Mouse (Mus musculus) gastrocnemius, postnatal 14 days (tissue): Measurements from ENCODE around the gene Flvcr2. TPM values are rescaled to one million over a fixed set of nuclear protein-coding genes. Genes with fewer than 3 reads are reported as not detected.
"Not testable (repeated sequence)": the region's sequence is repeated elsewhere in the genome, so short reads cannot be mapped to it uniquely, and the experiment has no call there.

Experiments used
- DNase-seq: peaks from one replicate; pipeline ENCODE4 v3.0.0; 2021; ENCODE audit warnings: mixed read lengths
- intact Hi-C: fragments of 180-260 bp; cut with DNase I; formaldehyde crosslinking; loops from one replicate; pipeline ENCODE4 v1.15.1; 2025; ENCODE audit warnings: low total_unique reads
- long read RNA-seq, 2 experiments: library from polyadenylated mRNA; stranded (forward); transcript quantifications; one replicate each; pipeline ENCODE4 v2.0.0; 2021
- total RNA-seq, 2 experiments: library from RNA; stranded (reverse); gene quantifications; 2 replicates each; pipeline ENCODE4 v1.2.3; 2021

Gene Flvcr2
- total RNA-seq, result 1 to 10 TPM; 1.4 to 3.0 TPM
- long read RNA-seq, experiment 1, result 0 reads
- long read RNA-seq, experiment 2, partial matches to known transcripts, result 0 of 1 reads
- long read RNA-seq, experiment 2, other reads (novel, unspliced or antisense), result 1 of 1 reads

DNA sequence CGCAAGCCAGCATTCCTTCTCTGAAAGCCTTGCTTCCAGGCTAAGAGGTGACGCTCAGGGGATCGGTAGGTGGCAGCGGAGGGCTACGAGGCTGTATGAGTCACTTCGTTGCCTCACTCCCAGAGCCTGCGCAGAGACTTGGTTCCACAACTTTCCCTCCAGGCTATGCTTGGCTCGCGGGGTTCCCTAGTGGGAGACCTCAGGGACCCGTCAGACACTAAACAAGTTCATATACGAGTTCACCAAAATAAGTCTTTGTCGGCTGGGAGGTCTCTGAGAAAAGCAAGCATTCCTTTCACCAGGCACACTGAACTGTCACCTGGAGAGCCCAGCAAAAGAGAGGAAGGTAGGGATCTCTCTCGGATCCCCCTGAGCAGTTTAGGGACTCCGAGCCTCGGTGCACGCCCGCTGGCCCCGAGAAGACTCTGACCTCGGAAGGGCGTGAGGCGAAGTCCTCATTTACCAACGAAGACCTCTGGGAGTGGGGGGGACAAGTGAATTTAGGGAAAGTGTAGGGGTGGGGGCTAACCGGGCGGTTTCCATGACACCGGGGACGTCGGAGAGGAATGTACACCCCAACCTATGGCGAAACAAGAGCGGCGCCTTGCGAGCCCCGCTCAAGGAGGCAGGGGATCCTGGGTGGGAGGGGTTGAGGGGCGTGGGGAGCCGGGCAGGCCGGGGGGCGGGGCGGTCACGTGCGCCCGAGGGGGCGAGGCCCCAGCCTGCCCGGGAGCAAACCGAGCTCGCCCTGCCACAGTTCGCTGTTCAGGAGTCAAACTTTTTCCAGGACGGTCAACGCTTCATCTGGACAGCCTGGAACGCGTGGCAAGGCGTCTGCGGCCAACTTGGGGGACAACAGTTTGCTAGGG, at the start of gene Flvcr2:
TSS of gene Flvcr2 (plus strand) at position 713 of the 869 bp plus-strand sequence.
- DNase-seq, result peak; percentile 84
- intact Hi-C loops, result loop anchor here (2.0 kb wide), 1 partner anchor 71 kb away; no protein-coding TSS in a partner anchor

DNA sequence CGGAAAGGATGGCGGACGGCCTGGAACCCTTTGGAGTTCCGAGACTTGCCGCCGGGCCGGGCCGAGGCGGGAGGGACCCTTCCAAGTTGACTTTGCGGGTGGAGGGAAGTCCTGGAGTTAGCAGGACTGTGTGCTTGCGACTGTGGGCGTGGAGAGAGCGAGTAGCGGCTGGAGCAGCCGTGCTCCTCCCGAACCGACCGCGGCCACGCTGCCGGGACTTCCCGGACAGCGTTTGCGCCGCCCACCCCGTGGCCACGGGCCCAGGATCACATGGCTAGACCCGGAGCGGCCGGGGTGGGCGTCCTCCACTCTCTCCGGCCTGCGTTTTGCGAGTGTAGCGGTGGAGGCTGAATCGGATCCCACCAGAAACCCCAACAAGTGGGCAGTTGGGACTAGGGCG, 48.2 kb upstream of the Flvcr2 start:
- DNase-seq, intact Hi-C loops: not testable (repeated sequence)

DNA sequence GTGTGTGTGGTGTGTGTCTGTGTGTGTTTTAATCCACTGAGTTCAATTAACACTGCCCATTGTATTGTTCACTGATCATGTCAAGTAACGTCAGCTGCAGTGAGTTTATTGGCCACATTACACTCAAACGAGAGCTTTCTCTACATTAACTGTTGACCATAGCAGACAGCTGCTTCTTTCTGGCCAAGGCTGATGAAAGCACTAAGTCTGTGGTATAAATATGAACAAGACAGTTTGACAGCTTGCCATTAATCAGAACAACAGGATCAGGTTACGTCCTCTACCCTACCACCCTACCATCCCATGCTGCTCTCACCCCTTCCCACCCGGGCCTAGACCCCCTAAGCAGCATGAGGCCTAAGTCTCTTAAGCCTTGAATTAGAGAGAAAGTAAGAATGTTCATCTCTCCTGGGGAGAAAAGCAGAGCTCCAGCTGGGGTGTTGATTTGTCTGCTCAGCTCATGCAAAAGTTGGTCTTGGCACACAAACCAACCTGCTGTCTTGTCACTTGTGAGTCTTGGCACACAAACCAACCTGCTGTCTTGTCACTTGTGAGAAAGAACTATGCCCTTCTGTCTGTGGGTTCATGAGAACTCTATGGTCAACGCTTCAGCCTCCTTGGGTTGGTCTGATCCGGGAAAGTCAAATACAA, 46.0 kb upstream of the Flvcr2 start:
- no peak for DNase-seq
- intact Hi-C loops, result no loop called here

DNA sequence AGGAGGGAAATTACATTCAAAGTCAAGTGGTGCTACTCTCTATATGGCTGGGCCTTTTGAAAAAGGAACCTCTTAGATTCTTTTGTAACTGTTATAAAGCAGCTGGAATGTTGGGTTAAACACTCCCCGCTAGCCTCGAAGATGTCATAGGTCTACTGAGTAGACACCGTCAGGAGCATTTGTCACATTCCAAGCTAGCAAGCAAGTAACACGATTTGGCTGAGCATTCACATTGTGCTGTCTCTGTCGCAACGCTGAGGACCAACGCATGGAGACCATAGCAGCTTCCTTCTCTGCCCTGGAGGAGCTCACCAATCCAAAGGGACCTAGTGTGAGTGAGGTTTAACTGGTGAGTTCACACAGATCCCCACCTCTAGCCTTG, 45.5 kb upstream of the Flvcr2 start:
- no peak for DNase-seq
- intact Hi-C loops, result no loop called here

DNA sequence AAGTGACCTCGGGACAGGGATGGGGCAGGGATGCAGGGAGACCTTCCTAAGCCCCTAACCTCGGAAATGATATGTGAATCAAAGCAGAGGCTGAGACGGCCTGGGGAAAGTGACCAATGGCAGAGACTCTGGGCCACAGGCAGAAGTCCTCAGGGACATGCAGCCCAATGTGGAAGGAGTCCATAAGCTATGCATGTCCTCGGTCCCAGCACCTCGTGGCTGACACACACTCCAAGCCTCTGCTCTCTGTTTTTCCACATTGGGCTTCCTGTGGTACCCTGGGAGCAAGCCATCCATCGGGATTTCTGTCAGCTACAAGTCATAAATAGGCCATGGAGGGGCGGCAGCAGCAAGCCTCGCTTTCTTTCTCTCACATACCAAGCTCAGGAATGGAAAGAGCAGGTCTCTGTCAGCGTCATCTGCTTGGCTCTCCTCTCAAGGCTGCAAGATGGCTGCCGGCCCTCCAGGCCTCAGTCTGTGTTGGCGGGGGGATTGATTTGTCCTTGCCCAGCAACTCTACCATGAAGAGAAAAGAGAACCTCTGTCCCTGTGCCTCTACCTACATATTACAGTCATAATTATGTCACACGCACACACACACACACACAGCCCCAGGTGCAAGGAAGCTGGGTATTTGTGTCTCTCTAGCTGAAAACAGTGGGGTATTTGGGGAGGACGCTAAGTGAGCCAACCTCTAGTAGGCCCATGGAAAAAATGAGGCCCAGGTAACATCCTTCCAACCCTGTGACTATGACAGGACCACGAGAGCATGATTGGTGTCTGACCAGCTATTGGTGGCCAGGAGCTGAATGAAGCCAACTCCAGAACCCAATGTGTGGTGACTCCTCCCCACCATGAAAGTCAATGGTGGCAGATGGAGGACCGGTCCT, 43.9 kb upstream of the Flvcr2 start:
- DNase-seq, result no peak
- intact Hi-C loops, result no loop called here

DNA sequence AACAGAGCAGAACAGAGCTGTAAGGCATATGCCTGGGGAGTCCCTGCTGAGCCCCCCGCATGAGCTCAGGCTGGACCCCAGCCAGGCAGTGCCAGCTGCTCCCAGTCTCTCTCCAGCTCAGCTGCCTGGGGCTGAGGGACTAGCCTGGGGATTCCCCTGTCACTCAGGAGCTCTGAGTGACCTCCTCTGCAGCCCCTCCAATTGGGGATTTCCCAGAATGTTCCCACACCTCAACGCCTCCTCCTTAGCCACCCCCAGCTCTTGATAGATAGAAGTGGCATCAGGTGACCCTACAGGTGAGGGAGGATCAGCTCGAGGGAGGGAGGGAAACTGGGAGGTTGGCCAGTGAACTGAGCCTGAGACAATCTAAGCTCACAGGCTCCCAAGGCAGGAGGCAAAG, 42.8 kb upstream of the Flvcr2 start:
- no peak for DNase-seq

DNA sequence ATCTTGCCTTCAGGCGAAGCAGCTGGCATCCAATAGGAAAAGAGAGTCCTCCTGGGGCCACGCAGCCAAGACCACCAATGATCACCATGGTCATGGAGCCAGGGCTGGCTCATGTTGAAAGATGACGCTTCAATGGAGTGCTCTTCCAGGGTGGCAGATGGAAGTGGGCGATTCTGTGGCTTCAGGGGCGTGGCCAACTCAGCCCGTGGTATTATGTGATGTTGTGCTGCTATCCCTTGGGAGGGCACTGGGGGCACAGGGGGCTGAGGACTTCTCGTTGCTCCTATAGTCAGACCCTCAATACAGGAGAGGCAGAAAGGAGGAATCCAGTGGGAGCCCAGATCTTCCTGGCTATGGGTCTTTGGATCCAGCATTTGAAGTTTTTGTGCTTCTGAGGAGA, 41.8 kb upstream of the Flvcr2 start:
- intact Hi-C loops, result no loop called here
- no peak for DNase-seq

More for the DNA sequence above, 42.8 kb upstream of the Flvcr2 start:
- intact Hi-C loops, result no loop called here

DNA sequence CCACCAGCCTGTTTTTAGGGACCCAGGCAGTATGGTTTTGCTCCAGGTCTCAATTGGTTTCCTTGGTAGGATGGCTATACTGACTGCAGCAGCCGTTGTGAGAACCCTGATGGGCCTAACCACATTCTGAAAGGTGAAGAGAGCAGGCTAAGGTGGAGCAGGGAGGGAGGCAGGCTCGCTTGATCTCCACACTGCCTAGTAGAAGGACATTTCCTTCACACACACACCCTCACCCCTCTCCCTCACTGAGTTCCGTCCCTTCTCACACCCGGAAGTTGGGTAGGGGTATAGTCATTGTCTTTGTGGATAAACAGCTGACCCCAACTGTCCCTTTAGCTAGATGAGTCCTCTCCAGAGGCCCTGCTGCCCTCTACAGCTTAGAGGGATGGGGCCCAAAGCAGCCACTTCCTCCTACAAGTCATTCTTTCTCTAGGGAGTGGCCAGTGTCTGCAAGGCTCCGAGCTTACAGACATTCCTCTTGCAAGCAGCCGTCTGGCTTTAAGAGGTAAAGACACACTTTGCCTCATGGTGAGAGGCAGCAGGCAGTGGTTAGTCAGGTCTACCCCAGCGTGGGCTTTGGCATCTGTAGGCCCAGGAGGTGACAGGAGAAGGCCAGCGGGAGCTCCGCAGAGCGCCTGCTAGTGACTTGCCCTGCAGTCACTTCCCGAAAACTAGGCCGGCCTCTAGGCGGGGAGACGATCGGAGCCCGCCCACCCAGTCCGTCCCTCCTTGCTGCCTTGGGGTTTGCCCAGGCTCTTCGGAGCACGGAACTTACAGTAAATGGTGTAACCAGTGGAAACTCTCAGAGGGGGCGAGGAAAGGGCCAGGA, 41.1 kb upstream of the Flvcr2 start:
- peak; percentile 84 for DNase-seq
- intact Hi-C loops, result no loop called here

DNA sequence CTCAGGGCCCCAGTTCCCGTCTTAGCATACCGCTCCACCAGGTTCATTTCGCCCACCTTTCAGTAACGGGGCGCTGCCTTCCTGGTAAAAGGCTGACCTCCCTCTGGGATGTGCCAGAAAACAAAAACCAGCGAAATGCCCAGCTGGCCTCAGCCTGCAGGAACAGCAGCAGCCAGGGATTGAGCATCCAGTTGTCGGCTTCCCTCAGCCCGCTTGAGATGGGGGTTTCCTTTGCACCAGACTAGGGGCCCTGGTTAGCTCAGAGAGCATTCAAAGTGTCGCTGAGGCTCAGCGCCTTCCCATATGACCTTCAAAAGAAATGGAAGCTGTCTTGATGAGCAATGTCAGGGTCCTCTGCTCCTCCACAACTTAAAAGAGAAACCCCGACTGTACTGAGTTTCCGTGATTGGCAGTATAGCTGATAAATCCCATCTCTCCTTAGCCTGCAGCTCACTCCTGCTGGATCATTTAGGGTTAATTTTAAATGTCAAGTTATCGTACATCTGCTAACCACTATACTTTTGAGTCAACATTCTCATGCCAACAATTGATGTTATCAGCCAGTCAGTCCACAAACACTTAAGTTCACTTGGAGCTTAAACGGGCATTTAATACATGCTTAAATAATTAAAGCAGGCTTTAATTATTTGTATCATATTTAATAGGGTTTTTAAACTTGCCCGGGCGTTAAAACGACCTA, 40.4 kb upstream of the Flvcr2 start:
- DNase-seq, result no peak
- intact Hi-C loops, result no loop called here

DNA sequence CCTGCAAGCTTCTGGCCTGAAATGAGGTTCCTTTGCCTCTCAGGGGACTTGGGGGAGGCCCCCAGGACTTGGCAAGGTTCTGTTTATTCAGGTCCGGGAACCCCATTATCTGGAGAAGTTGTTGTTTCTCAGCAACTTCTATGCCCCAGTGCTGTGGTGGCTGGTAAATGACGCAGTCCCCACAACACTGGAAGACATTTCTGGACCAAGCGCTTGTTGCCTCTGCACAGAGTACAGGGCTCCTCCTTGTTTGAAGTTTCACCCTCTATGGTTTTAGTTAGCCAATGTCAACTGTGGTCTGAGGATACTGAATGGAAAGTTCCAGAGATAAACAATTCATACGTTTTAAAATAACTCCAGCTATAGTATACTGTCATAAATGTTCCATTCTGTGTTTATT, 39.4 kb upstream of the Flvcr2 start:
- intact Hi-C loops, result no loop called here
- DNase-seq, result no peak

DNA sequence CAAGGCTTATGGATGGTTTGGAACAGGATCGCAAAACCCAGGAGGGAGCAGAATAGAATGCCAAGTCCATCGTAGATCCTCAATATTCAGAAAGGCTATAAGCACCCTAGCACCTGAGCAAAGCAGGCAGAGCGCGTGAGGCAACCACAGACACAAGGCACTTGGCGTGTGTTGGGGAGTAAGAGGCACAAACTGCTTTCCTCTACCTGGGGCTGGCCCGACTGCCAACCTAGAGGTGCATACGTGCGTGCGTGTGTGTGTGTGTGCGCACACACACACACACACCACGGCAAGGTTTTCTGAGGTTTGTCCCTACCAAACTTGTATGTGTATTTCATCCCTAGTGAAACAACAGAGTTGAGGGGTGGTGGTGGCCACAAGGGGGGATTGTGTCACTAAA, 38.9 kb upstream of the Flvcr2 start:
- intact Hi-C loops, result no loop called here
- no peak for DNase-seq

DNA sequence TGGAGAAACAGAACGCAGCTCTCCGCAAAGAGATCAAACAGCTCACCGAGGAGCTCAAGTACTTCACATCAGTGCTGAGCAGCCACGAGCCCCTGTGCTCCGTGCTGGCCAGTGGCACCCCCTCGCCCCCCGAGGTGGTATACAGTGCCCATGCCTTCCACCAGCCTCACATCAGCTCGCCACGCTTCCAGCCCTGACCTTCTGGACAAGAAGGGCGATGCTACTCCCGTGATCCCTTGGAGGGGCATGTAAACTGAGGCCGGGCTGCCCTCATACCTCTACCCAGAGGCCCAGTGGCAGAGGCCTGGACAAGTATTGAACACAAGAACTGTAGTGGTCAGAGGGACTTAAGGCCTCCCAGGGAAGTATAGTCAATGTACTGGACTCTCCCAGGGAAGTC, 37.8 kb upstream of the Flvcr2 start:
- intact Hi-C loops, result no loop called here

DNA sequence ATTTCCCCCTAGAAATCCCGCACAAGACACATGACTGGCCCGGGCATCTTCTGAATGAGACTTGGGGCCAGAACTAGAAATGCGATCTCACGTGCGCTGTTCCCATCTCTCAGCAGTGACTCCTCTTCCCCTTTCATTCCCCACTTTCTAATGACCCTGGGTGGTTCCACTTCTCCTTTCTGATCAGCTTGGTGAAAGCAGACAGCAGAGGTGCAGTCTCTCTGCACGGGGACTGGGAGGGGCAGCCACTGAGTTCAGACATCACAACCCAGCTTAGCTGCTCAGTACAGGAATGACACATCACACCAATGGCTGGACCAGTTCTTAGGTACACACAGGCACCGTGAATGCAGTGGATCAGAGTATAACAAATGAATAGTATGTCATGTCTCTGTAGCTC, 35.6 kb upstream of the Flvcr2 start:
- DNase-seq, result no peak
- intact Hi-C loops, result no loop called here

More for the DNA sequence above, 37.8 kb upstream of the Flvcr2 start:
- DNase-seq, result no peak

DNA sequence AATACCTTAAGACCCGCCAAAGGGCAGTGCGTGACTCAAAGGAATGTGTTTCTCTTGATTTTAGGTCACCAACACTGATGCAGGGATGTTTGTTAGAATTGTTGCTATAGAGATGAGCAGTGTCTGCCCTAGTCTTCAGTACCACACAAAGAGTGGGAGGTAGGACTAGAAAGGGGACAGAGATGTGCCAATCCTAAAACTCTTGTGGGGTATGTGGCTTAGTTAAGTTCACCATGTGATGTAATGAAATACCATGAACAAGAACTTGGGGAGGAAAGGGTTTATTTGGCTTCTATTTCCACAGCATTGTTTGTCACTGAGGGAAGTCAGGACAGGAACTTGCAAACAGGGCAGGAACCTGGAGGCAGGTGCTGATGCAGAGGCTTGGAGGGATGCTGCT, 33.8 kb upstream of the Flvcr2 start:
- intact Hi-C loops, result no loop called here
- no peak for DNase-seq

DNA sequence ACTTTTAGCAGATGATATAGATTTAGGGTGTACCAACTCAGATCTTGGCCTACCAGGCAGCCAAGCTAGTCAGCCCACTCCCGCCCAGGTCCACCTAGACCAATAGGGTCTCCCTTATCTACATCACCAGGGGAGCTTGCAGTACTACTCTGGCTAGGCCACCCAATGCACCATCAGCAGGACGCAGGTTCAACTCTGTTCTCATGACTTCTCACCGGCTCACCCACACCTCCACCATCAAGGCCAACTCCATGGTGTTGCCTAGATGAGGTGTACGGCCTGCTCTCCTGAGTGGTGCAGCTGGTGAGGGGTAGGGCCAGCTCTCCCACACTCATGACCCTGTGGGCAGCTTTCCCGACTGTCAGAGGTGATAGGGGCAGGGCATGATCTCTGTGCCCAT, 32.2 kb upstream of the Flvcr2 start:
- no peak for DNase-seq
- intact Hi-C loops, result no loop called here

DNA sequence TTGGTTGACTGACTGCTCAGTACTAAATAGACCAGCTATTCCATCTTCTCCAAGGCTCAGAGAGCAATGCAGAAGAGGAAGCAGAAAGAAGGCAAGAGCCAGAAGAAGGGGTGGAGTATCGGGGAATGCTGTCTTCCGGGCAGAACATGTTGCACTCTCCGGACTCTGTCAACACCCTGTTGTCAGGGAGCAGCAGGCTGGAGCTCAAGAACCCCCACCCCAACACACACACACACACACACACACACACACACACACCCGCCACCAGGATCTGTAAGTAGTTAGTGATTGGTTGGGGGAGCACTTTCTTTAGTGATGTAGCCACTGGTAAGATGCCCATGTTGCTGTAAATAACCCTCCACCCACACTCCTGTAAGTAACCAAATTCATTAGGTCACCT, 21.0 kb upstream of the Flvcr2 start:
- DNase-seq, result no peak
- intact Hi-C loops, result no loop called here

DNA sequence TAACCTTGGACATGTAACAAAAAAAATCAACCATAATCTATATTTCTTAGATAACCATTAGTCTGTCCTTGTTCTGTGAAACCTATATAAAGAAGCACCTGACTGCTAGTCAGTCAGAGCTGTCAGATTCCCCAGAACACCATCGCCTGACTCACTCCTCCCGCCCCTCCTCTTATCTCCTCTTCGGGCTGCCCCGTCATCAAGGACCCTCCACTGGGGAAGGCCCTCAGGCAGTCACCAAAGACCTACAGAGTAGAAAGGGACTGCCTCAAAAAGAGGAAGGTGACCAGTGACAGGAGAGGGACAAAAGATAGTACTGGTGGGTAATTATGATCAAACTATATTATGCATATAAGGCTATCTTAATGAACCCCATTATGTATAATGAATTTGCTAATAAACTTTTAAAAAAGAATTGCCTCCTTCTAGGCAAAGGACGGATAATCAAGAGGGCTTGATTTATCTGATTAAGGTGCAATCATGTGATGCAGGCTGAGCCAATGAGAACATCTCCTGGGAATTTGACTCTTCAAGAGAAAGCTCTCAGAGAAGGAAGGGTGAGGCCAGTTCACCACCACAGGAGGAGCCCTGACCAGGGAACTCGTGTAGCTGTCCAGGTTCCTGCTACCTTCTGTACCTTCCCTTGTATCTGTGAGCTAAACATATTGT, 19.5 kb upstream of the Flvcr2 start:
- no peak for DNase-seq
- intact Hi-C loops, result no loop called here

DNA sequence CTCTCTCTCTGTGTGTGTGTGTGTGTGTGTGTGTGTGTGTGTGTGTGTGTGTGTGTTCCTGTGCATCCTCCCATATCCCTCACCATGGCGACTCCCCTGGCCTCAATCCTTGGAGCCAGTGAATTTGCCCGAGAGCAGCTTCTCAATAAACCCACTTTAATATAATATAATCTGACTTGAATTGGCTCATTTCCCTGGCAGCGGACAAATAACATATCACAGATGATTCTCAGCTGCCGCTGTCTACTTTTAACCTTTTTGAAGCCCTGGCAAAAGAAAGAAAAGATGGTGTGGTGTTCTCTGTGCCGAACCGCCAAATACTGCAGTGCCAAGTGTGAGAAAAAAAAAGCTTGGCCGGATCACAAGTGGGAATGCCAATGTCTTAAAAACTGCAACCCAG, 18.2 kb upstream of the Flvcr2 start:
- intact Hi-C loops, result no loop called here
- no peak for DNase-seq
